Mouse (Mus musculus) neural tube, embryonic 15.5 days (tissue): ENCODE data around the gene Plpp7. TPM values are rescaled to one million over a fixed set of nuclear protein-coding genes. Genes with fewer than 3 reads are reported as not detected.

Source experiments
- ATAC-seq: fragments of 200-750 bp; cut with Nextera tagmentation; 2 replicates; pipeline ENCODE4 v1.8.0; 2017; ENCODE audit warnings: mild to moderate bottlenecking, moderate TSS enrichment, moderate library complexity; ENCODE audit not compliant: low FRiP score
- H3K27ac ChIP-seq: fragments of 300-500 bp; sonication (generic); replicated peaks from 2 replicates; pipeline ENCODE4 v1.5.1; 2015; ENCODE audit warnings: mild to moderate bottlenecking, inconsistent platforms
- H3K27me3 ChIP-seq: fragments of 300-500 bp; sonication (generic); replicated peaks from 2 replicates; pipeline ENCODE4 v1.6.1; 2015; ENCODE audit warnings: inconsistent platforms
- H3K36me3 ChIP-seq: fragments of 300-500 bp; sonication (generic); 2 replicates; pipeline ENCODE4 v1.6.1; 2015; ENCODE audit warnings: inconsistent platforms
- H3K4me1 ChIP-seq: fragments of 300-500 bp; sonication (generic); 2 replicates; pipeline ENCODE4 v1.6.1; 2015; ENCODE audit warnings: inconsistent platforms
- H3K4me2 ChIP-seq: fragments of 300-500 bp; sonication (generic); 2 replicates; pipeline ENCODE4 v1.6.1; 2015; ENCODE audit warnings: inconsistent platforms, mild to moderate bottlenecking, moderate library complexity
- H3K4me3 ChIP-seq: fragments of 300-500 bp; sonication (generic); replicated peaks from 2 replicates; pipeline ENCODE4 v1.5.1; 2015; ENCODE audit warnings: mild to moderate bottlenecking, inconsistent platforms
- H3K9ac ChIP-seq: fragments of 300-500 bp; sonication (generic); replicated peaks from 2 replicates; pipeline ENCODE4 v1.6.1; 2015; ENCODE audit warnings: mild to moderate bottlenecking, inconsistent platforms
- H3K9me3 ChIP-seq: fragments of 300-500 bp; sonication (generic); replicated peaks from 2 replicates; pipeline ENCODE4 v1.6.1; 2016; ENCODE audit warnings: inconsistent platforms
- WGBS: fragments of 180-500 bp; shearing (Covaris S2); methylation state at CpG from one replicate; pipeline ENCODE4 v1.1.7; 2015; ENCODE audit warnings: mixed read lengths; 5-methylcytosine and 5-hydroxymethylcytosine counted together
- polyA plus RNA-seq: library from polyadenylated mRNA; unstranded; fragments of >200 nt; fragmentation: Nextera tagmentation; extraction: Ambion mirVana; gene quantifications from 2 replicates; pipeline ENCODE4 v1.2.1, GENCODE M21; 2015

Plpp7 gene
- 26.1 and 32.6 TPM in 2 replicates for polyA plus RNA-seq

DNA sequence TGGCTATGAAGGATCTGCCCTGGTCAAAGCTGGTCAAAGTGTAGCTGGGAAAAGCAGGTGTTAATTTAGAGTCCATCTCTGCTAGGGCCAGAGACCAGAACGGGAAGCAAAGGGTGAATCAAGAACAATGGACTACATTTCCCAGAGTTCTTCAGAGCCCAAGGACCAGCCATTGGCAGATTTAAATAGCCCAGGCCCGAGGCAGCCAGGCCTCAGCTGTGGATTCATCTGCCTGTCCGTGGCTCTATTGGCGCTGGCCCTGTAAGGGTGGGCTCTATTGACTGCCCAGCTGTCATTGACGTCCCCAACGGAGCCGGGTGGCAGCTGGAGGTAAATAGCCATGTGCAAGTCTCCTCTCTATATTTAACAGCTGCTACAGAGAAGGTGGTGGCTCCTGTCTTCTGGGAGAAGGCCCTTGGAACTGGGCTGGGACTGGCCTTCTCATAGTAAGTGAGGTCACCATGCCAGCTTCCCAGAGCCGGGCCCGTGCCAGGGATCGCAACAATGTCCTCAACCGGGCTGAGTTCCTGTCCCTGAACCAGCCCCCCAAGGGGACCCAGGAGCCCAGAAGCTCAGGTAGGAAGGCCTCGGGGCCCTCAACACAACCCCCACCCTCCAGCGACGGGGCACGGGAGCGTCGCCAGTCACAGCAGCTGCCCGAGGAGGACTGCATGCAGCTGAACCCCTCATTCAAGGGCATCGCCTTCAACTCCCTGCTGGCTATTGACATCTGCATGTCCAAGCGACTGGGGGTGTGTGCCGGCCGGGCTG is at the start of gene Plpp7:
Gene Plpp7 (plus strand): TSS at position 178 of the 771 bp plus-strand sequence.
- 24% methylated on average over 22 of the region's 22 CpGs for WGBS

DNA sequence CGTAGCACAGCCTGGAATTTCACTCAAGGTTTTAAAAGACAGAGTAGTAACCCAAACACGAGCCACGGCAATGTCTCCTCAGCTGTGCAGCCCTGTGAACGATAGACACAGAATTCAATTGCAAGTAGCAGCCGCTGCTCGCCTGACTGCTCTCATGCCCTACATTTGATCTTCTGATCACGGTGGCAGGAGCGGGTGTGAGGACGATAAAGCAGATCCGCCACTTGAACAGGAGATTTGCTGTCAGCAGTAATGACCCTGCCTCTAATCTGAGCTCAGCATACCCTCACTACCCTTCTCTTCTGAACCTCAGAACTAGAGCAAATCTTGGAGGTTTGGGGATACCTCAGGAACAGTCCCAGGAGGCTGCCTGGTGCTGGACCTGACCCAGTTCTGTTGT is 49.3 kb upstream of the Plpp7 start:
- WGBS: 90% methylated on average over 10 of the region's 10 CpGs
- Histone ChIP-seq H3K27me3 (no peaks in the 10 kb centered on the region), H3K4me3 (no peak overlapping the region), H3K4me2 (no peak overlapping the region), H3K9me3 (no peaks in the 10 kb centered on the region), H3K27ac (no peak overlapping the region), H3K9ac (no peak overlapping the region), H3K4me1 (no peaks in the 10 kb centered on the region), H3K36me3 (peaks cover 79% of the 10 kb centered on the region)
- no peak for ATAC-seq

More for the DNA sequence above, at the start of gene Plpp7:
- peaks cover 12% of the 10 kb centered on the region for H3K36me3 ChIP-seq
- H3K4me1 ChIP-seq: peaks cover 25% of the 10 kb centered on the region
- H3K9ac ChIP-seq: peak within 1 kb of the TSS; percentile 72
- no peaks in the 10 kb centered on the region for H3K27me3 ChIP-seq
- H3K9me3 ChIP-seq: no peaks in the 10 kb centered on the region
- peak within 1 kb of the TSS; percentile 80 for H3K4me2 ChIP-seq
- peak within 1 kb of the TSS; percentile 54 for H3K4me3 ChIP-seq
- H3K27ac ChIP-seq: peak within 1 kb of the TSS; percentile 79
- peak; percentile 94 for ATAC-seq

DNA sequence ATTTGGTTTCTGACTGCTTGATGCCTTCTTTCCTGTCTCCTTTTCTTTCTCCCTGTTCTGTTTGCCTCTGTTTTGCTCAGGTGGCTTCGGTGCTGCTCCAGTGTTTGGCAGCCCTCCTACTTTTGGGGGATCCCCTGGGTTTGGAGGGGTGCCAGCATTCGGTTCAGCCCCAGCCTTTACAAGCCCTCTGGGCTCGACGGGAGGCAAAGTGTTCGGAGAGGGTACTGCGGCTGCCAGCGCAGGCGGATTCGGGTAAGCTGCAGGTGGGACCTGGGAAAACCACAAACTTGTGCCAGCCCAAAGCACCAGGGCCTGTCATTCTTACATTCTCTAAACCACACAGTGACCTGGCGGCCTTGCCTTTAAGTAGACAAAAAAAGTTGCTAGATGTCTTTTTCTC is 48.0 kb upstream of the Plpp7 start:
- no peaks in the 10 kb centered on the region for H3K27me3 ChIP-seq
- no peak overlapping the region for H3K4me3 ChIP-seq
- no peak overlapping the region for H3K9ac ChIP-seq
- no peak overlapping the region for H3K4me2 ChIP-seq
- 84% methylated on average over 10 of the region's 10 CpGs for WGBS
- H3K36me3 ChIP-seq: peaks cover 80% of the 10 kb centered on the region
- no peaks in the 10 kb centered on the region for H3K9me3 ChIP-seq
- no peaks in the 10 kb centered on the region for H3K4me1 ChIP-seq
- no peak for ATAC-seq
- H3K27ac ChIP-seq: no peak overlapping the region

DNA sequence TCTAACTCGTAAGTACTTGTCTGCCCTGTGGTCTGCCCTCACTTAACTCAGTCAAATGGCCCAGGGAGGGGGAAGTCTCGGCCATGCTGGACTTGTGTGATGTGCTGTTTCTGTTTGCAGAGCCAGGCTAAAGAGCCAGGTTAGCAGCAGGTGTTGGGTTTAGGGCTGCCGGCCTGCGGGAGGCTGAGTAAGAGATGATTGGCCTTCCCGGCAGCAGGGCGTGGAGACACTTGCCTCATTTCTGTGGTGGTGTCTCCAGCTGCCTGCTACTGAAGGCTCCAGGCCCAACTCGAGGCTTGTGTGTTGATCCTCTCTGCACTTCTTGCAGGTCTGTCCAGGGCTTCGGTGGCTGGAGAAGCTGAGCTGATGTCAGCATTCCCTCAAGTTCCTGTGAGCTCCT is 43.5 kb upstream of the Plpp7 start:
- H3K27ac ChIP-seq: no peak overlapping the region

DNA sequence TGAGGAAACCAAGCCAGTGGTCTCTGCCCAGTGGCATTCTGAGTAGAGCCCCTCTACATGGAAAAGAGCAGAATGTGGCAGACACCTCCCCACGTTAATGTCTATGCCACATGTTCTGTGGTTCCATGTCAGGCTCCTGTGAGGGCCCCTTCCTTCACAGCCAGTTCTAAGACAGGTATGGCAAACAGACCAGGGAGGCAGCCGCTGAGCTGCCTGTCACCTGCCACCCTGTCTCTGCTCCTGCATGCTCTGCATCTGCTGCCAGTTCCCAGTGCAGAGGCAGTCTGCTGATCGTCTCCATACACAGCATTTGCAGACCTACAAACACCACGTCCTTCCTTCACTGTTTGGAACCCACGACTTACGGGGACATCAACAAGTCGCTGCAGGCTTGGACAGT is 42.9 kb upstream of the Plpp7 start:
- Histone ChIP-seq H3K4me3 (no peak overlapping the region), H3K4me2 (no peak overlapping the region), H3K27me3 (no peaks in the 10 kb centered on the region), H3K9ac (no peak overlapping the region), H3K36me3 (peaks cover 52% of the 10 kb centered on the region), H3K27ac (no peak overlapping the region), H3K9me3 (no peaks in the 10 kb centered on the region), H3K4me1 (no peaks in the 10 kb centered on the region)
- no peak for ATAC-seq
- 95% methylated on average over 7 of the region's 7 CpGs for WGBS

More for the DNA sequence above, 43.5 kb upstream of the Plpp7 start:
- no peaks in the 10 kb centered on the region for H3K9me3 ChIP-seq
- no peak overlapping the region for H3K4me2 ChIP-seq
- no peak for ATAC-seq
- H3K4me1 ChIP-seq: no peaks in the 10 kb centered on the region
- 89% methylated on average over 8 of the region's 8 CpGs for WGBS
- no peak overlapping the region for H3K4me3 ChIP-seq
- H3K36me3 ChIP-seq: peaks cover 54% of the 10 kb centered on the region
- no peak overlapping the region for H3K9ac ChIP-seq
- no peaks in the 10 kb centered on the region for H3K27me3 ChIP-seq

DNA sequence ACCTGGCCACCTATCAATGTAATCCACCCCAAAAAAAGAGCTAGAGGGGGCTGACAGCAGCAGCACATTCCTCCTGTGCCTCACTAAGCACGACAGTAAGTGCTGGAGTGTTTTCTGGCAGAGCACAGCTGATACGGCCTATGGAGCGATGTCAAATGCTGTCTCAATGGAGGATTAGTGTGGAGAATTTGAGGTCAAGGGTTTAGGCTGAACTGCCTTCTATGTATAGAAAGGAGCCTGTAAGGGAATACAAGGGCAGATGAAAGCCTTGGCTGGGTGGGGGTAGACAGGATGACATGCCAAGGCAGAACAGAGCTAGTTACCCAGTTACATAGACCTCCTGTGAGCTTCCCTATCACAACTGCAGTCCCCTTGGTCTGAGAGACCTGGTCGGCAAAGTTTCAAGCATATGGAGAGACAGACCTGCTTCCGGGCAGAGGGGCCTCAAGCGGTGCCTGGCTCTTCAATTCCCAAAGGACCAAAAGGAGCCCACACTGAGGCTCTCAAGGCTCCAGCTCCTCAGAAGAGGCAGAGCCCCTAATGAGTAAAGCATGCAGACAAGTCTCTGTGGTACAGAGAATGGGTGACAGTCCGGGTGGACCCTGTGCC is 39.9 kb upstream of the Plpp7 start:
- no peak for ATAC-seq
- Histone ChIP-seq H3K36me3 (peaks cover 28% of the 10 kb centered on the region), H3K4me2 (no peak overlapping the region), H3K9ac (no peak overlapping the region), H3K27me3 (no peaks in the 10 kb centered on the region), H3K4me3 (no peak overlapping the region), H3K4me1 (no peaks in the 10 kb centered on the region), H3K9me3 (no peaks in the 10 kb centered on the region), H3K27ac (no peak overlapping the region)
- WGBS: 49% methylated on average over 7 of the region's 7 CpGs

DNA sequence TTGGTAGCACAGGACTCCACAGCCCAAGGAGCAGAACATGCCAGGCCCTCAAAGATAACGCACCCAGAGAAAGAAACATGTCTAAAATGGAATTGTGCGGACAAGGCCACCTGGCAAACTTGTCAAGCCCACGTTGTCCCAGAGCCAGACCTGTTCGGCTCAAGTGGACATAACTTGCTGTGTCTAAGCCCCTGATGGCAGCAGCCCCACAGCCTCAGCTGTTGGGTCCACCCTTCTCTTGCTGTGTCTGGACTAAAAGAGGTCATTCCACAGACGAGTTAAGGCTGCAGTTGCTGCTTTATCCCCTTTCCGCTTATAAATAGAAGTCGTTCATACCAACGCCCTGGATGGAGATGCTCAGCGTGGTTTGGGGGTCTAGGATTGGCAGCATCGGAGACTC is 38.8 kb upstream of the Plpp7 start:
- H3K4me1 ChIP-seq: no peaks in the 10 kb centered on the region
- peaks cover 19% of the 10 kb centered on the region for H3K36me3 ChIP-seq
- ATAC-seq: no peak
- no peak overlapping the region for H3K27ac ChIP-seq
- WGBS: 89% methylated on average over 10 of the region's 10 CpGs
- H3K4me2 ChIP-seq: no peak overlapping the region
- H3K27me3 ChIP-seq: no peaks in the 10 kb centered on the region
- no peak overlapping the region for H3K9ac ChIP-seq
- H3K4me3 ChIP-seq: no peak overlapping the region
- H3K9me3 ChIP-seq: no peaks in the 10 kb centered on the region

DNA sequence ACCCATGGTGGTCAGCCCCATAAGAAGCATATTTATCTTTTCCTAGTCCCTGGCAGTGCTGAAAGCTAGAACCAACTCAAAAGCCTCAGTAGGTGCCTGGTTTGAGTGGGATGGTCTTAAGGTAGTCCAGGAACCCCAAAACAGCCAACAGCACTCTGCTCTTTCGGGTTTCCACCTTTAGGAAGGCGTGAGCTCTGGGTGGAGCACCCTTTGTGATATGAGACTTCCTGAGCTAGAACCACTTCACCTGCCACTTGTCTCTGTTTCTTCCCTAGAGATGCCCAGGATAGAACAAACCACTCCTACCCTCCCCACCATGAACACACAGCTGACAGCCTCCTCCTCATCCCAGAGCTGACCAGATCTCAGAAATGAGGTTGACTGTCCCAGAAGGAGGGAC is 38.0 kb upstream of the Plpp7 start:
- Histone ChIP-seq H3K4me3 (no peak overlapping the region), H3K27ac (no peak overlapping the region), H3K36me3 (peaks cover 10% of the 10 kb centered on the region), H3K9ac (no peak overlapping the region), H3K4me1 (no peaks in the 10 kb centered on the region), H3K4me2 (no peak overlapping the region), H3K27me3 (no peaks in the 10 kb centered on the region), H3K9me3 (no peaks in the 10 kb centered on the region)
- no peak for ATAC-seq
- WGBS: 80% methylated on average over 2 of the region's 2 CpGs

DNA sequence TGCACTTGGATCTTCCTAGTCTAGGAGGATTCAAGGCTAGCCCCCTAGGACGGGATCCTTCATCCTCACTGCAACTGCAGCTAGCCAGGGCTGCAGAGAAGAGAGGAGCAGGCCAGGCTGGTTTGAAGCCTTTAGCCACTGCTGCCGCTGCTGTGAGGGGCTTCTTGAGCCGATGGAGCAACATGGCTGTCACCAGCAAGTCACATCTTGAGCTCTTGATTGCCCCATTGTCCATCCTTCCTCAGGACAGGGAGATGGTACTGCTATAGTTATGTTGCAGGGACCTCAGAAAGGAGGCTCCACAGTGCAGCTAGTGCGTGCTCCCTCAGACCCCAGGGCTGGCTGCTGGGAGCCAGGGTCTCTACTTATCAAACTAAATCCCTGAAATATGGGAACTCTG is 37.5 kb upstream of the Plpp7 start:
- H3K27me3 ChIP-seq: no peaks in the 10 kb centered on the region
- WGBS: 92% methylated on average over 4 of the region's 4 CpGs
- H3K9ac ChIP-seq: no peak overlapping the region
- H3K4me1 ChIP-seq: no peaks in the 10 kb centered on the region
- no peaks in the 10 kb centered on the region for H3K9me3 ChIP-seq
- no peak overlapping the region for H3K4me2 ChIP-seq
- ATAC-seq: no peak
- H3K36me3 ChIP-seq: peaks cover 7% of the 10 kb centered on the region
- H3K4me3 ChIP-seq: no peak overlapping the region
- no peak overlapping the region for H3K27ac ChIP-seq

DNA sequence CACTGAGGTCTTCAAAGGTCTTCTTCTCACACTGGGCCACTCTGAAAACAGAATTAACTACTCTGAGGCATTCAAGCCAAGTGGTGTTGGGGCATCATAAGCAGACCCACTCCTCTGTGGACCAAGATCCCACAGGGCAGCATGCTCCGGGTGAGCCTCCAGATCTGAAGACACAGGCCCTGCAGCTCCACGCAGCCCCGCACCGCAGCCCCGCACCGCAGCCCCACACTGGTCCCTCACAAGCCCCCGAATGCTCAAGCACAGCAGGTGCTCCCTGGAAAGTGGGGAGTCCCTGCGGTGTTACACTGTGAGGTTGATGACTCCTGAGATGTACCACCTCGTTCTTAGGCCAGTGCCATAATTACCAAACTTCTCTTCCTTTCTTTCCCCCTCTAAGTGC is 37.1 kb upstream of the Plpp7 start:
- Histone ChIP-seq H3K27me3 (no peaks in the 10 kb centered on the region), H3K9ac (no peak overlapping the region), H3K36me3 (peaks cover 7% of the 10 kb centered on the region), H3K4me3 (no peak overlapping the region), H3K4me1 (no peaks in the 10 kb centered on the region), H3K27ac (no peak overlapping the region), H3K4me2 (no peak overlapping the region), H3K9me3 (no peaks in the 10 kb centered on the region)
- 71% methylated on average over 9 of the region's 9 CpGs for WGBS
- ATAC-seq: no peak

DNA sequence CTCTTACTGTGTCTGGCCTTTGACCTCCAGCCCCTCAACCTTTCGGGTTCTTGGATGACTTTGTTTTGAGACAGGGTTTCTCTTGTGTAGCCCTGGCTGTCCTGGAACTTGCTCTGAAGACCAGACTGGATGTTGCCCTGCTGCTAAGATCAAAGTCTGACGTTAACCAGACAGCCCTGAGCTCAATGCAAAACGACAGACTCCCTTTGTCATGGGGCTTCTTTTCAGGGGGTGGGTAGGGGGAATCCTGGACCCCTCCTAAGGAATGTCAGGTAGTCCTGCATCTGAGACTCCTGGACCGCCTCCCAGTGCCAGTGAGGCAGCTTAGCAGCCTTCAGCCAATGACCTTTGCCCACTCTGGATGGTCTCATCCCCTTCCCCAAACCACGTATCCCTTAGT is 36.6 kb upstream of the Plpp7 start:
- no peak overlapping the region for H3K4me3 ChIP-seq
- H3K9ac ChIP-seq: no peak overlapping the region
- ATAC-seq: no peak
- H3K9me3 ChIP-seq: no peaks in the 10 kb centered on the region
- no peak overlapping the region for H3K27ac ChIP-seq
- H3K27me3 ChIP-seq: no peaks in the 10 kb centered on the region
- peaks cover 2% of the 10 kb centered on the region for H3K36me3 ChIP-seq
- WGBS: 46% methylated on average over 5 of the region's 5 CpGs
- H3K4me2 ChIP-seq: no peak overlapping the region
- H3K4me1 ChIP-seq: no peaks in the 10 kb centered on the region

DNA sequence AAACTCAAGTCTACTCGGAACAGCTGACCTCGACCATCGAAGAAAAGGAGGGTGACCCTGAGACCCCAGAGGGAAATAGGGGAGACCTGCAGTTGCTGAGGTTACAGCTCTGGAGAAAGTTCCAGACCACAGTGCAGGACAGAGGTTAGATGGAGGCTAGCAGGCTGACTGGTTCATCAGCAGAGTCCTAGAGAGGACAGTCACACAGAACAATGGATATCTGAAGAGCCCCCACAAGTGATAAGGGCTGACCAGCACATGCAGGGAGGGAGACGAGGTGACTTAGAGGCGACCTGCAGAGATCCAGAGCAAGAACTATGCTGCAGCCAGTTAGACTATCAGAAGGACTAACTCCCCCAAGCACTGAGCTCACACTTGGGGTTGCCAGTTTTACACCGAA is 35.7 kb upstream of the Plpp7 start:
- ATAC-seq: no peak
- H3K36me3 ChIP-seq: no peaks in the 10 kb centered on the region
- 84% methylated on average over 6 of the region's 6 CpGs for WGBS
- no peaks in the 10 kb centered on the region for H3K9me3 ChIP-seq
- no peaks in the 10 kb centered on the region for H3K4me1 ChIP-seq
- no peaks in the 10 kb centered on the region for H3K27me3 ChIP-seq
- H3K9ac ChIP-seq: no peak overlapping the region
- H3K4me3 ChIP-seq: no peak overlapping the region
- no peak overlapping the region for H3K4me2 ChIP-seq
- H3K27ac ChIP-seq: no peak overlapping the region
